Mouse (Mus musculus) CD8-positive naive resting alpha-beta T cell, adult 2 months (primary cell): ENCODE results near the gene Hdhd3.

Experiments
- DNase-seq, 2 experiments: peaks; one replicate each; pipeline ENCODE4 v3.0.0; 2022; ENCODE audit warnings: low read depth in 2 of 2, low spot score in 2 of 2

The Hdhd3 gene

GRCm38 (mm10) chr4:62513998-62514506, 10.8 kb upstream of the Hdhd3 start:
- no peak for DNase-seq

- DNase-seq = no peak
Measured at GRCm38 (mm10) chr4:62509946-62510345, 6.7 kb upstream of the Hdhd3 start.

DNA sequence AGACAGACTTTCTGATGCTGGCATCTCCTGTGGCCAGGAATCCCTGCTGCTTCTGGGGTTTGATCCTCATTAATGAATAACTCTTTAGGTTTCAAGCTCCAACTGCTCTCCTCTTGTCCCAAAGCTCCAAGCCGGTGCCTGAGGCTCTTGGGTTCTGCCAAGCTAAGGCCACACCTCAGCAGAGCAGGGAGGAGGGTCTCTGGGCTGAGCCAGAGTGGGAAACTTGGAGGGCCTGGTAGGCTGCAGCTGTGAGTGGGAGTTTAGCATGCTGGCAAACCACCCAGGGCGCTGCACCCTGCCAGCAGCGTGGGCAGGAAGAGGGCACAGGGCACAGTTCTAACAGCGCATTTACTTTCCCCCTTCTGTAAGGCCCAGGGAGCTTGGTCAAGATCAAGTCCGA, 5.6 kb upstream of the Hdhd3 start:
- DNase-seq = no peak

- peak in 1 of 2 experiments; percentile 46 for DNase-seq
Measured at GRCm38 (mm10) chr4:62506798-62507197, 3.5 kb upstream of the Hdhd3 start.

- DNase-seq = no peak
Measured at GRCm38 (mm10) chr4:62505991-62506390, 2.7 kb upstream of the Hdhd3 start.

- DNase-seq = no peak
Measured at GRCm38 (mm10) chr4:62502969-62503368, 298 bp downstream of the Hdhd3 start.

- peak; percentile 21 to 49 for DNase-seq
Measured at GRCm38 (mm10) chr4:62501964-62502732, 1.1 kb downstream of the Hdhd3 start.

GRCm38 (mm10) chr4:62501534-62501933, 1.7 kb downstream of the Hdhd3 start:
- no peak for DNase-seq

GRCm38 (mm10) chr4:62500799-62501198, 2.5 kb downstream of the Hdhd3 start:
- DNase-seq = no peak

DNA sequence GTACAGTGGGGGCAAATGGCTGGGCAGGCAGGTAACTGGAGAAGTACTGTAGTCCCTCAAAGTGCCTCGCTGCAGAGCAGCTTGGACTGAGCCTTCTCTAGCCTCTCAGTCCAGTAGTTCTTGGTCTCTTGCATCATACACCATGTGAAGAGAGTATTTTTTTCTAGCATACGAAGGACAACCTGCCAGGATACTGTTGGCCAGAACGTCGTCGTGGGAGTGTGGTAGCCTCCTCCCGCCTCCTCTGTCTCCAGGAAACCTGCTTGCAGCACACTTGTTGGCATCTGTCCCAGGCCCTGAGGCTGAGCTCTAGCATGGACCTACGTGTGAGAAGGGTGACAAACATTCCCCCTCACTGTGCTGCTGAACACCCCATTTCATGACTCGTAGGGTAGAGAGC, 6.5 kb downstream of the Hdhd3 start:
- no peak for DNase-seq

DNA sequence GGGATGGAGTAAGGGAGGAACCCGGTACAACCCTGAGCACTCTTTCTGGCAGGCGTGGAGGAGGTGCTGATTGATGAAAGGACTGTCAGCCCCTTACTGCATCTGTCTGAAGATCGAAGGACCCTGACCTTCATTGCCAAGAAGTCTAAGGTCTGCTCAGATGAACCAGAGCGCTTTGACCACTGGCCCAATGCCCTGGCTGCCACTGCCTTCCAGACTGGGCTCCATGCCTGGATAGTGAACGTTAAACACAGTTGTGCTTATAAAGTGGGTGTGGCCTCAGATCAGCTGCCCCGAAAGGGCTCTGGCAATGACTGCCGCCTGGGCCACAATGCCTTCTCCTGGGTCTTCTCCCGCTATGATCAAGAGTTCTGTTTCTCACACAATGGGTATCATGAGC, 7.3 kb downstream of the Hdhd3 start:
- no peak for DNase-seq

- DNase-seq = no peak
Measured at GRCm38 (mm10) chr4:62494230-62494629, 9.0 kb downstream of the Hdhd3 start.

- DNase-seq = no peak
Measured at GRCm38 (mm10) chr4:62492682-62493081, 10.6 kb downstream of the Hdhd3 start.

GRCm38 (mm10) chr4:62487914-62488313, 15.4 kb downstream of the Hdhd3 start:
- no peak for DNase-seq

GRCm38 (mm10) chr4:62487172-62487571, 16.1 kb downstream of the Hdhd3 start:
- no peak for DNase-seq

DNA sequence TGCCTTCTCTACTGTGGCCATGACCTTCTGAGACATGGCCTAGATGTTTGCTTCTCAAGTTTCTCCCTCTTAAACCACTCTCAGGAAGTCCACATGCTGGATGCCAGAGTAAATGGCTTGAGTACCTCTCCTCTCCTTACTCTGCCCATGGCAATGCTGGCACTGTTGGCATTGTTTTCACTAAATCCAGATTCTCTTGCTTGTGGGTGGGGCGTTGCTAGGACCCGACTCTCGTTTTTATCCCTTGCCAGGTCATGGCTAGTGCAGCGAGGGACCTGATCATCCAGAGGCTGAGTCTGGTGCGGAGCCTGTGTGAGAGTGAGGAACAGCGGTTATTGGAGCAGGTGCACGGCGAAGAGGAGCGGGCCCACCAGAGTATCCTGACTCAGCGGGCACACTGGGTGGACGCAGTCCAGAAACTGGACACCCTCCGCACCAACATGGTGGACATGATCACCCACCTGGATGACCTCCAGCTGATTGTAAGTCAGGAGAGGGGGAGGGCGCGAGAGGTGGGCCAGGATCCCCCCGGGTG, 17.0 kb downstream of the Hdhd3 start:
- no peak for DNase-seq

GRCm38 (mm10) chr4:62485450-62486161, 17.7 kb downstream of the Hdhd3 start:
- DNase-seq = no peak

GRCm38 (mm10) chr4:62484928-62485327, 18.3 kb downstream of the Hdhd3 start:
- DNase-seq = no peak

GRCm38 (mm10) chr4:62480709-62481605, 22.3 kb downstream of the Hdhd3 start:
- no peak for DNase-seq

DNA sequence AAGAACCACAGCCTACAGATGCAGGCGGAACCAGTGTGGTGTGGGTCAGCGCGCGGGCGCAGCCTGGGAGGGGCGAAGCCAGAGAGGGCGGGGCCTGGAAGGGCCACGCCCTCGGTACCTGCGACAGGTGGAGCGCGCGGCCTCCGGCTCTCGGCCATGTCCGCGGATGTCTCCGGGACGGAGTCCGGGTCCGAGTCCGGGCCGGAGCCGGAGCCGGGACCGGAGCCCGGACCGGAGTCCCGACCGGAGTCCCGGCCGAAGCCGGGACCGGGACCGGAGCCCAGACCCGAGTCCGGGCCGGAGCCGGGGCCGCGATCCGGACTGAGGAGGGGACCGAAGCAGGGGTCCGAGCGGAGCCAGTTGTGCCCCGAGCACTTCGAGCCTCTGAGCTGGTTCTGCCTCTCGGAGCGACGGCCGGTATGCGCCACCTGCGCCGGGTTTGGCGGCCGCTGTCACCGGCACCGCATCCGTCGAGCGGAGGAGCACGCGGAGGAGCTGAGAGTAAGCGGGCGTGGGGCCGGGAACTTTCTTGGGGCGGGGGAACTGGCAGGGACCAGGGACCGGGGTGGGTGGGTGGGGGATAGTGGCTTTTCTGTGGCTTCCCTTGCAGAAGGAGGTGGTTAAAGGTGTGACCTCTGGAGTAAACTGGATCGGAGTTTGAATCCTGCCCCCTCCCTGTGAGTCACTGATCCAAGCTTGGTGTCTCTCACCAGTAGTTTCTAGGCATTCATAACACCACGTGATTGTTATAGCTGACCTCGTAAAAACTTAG, 23.1 kb downstream of the Hdhd3 start, which contains the start of gene Bspry:
Bspry (plus strand) TSS at position 117 of the 772 bp plus-strand sequence.
- peak in 1 of 2 experiments; percentile 29 for DNase-seq
